Mouse (Mus musculus) midbrain, embryonic 13.5 days (tissue): ENCODE data around the gene Hoxc10. TPM values are rescaled to one million over a fixed set of nuclear protein-coding genes. Genes with fewer than 3 reads are reported as not detected.

Experiments
- ATAC-seq: fragments of 200-750 bp; cut with Nextera tagmentation; 2 replicates; pipeline ENCODE4 v1.8.0; 2017; ENCODE audit warnings: mild to moderate bottlenecking, moderate TSS enrichment, moderate library complexity
- H3K27ac ChIP-seq: fragments of 300-500 bp; sonication (generic); 2 replicates; pipeline ENCODE4 v1.5.1; 2015; ENCODE audit warnings: inconsistent platforms, mild to moderate bottlenecking, moderate library complexity
- H3K27me3 ChIP-seq: fragments of 300-500 bp; sonication (generic); 2 replicates; pipeline ENCODE4 v1.6.1; 2015; ENCODE audit warnings: mild to moderate bottlenecking, inconsistent platforms
- H3K36me3 ChIP-seq: fragments of 300-500 bp; sonication (generic); 2 replicates; pipeline ENCODE4 v1.6.1; 2015; ENCODE audit warnings: mild to moderate bottlenecking, inconsistent platforms
- H3K4me1 ChIP-seq: fragments of 300-500 bp; sonication (generic); replicated peaks from 2 replicates; pipeline ENCODE4 v1.6.1; 2015; ENCODE audit warnings: inconsistent platforms
- H3K4me2 ChIP-seq: fragments of 300-500 bp; sonication (generic); replicated peaks from 2 replicates; pipeline ENCODE4 v1.6.1; 2015; ENCODE audit warnings: moderate library complexity, mild to moderate bottlenecking, inconsistent platforms
- H3K4me3 ChIP-seq: fragments of 300-500 bp; sonication (generic); replicated peaks from 2 replicates; pipeline ENCODE4 v1.5.1; 2015; ENCODE audit warnings: mild to moderate bottlenecking, inconsistent platforms
- H3K9ac ChIP-seq: fragments of 300-500 bp; sonication (generic); replicated peaks from 2 replicates; pipeline ENCODE4 v1.6.1; 2015; ENCODE audit warnings: mild to moderate bottlenecking, inconsistent platforms
- H3K9me3 ChIP-seq: fragments of 300-500 bp; sonication (generic); 2 replicates; pipeline ENCODE4 v1.6.1; 2016; ENCODE audit warnings: mild to moderate bottlenecking, inconsistent platforms
- WGBS: fragments of 180-500 bp; shearing (Covaris S2); methylation state at CpG from one replicate; pipeline ENCODE4 v1.1.7; 2015; 5-methylcytosine and 5-hydroxymethylcytosine counted together
- polyA plus RNA-seq: library from polyadenylated mRNA; unstranded; fragments of >200 nt; fragmentation: Nextera tagmentation; extraction: Ambion mirVana; gene quantifications from 2 replicates; pipeline ENCODE4 v1.2.1, GENCODE M21; 2015

Hoxc10 gene
- polyA plus RNA-seq, 1 experiment from 2014 or later, result not detected

DNA sequence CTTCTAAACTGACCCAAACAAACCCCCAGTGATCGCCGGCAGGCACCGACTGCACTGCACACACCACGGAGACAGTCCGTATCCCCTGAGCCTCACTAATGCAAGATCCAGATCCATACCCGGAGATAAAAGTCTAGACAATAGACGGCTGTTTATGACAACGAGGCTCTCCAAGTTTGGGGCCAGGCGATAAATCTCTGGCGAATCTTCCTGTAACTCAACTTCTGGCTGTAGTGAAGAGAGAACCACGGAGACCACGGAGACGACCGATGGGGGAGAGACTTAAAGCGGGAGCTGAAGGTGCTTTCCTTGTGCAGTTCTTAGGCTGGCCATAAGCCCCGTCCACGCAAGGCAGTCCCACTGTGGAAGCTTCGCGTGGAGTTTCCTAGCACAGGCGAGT is 16.9 kb upstream of the Hoxc10 start:
- H3K9me3 ChIP-seq, result no peaks in the 10 kb centered on the region
- H3K27me3 ChIP-seq, result peaks cover 100% of the 10 kb centered on the region
- no peak for ATAC-seq
- no peak overlapping the region for H3K27ac ChIP-seq
- no peak overlapping the region for H3K4me2 ChIP-seq
- no peaks in the 10 kb centered on the region for H3K36me3 ChIP-seq
- no peak overlapping the region for H3K4me3 ChIP-seq
- H3K9ac ChIP-seq, result no peak overlapping the region
- 2% methylated on average over 20 of the region's 20 CpGs for WGBS
- H3K4me1 ChIP-seq, result no peaks in the 10 kb centered on the region

DNA sequence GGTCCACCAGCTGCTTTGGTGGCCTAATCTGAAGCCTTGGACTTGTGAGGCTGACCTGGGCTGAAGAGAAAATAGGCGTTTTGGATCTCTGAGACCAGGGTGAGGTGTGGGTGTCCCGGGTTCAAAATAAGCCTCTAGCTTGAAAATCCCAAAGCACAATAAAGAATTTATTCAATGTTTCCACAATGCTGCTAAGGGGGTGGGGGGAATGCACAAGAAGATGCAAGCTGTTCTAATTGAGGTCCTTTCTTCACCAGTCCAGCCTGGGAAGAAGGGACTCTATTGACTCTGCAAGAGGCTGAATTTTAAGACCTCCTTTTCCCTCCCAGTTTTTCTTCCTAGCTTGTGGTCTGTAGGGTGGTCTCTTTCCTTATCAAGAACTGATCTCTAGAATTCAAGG is 15.7 kb upstream of the Hoxc10 start:
- no peaks in the 10 kb centered on the region for H3K36me3 ChIP-seq
- ATAC-seq, result no peak
- H3K9me3 ChIP-seq, result no peaks in the 10 kb centered on the region
- H3K4me1 ChIP-seq, result no peaks in the 10 kb centered on the region
- H3K9ac ChIP-seq, result no peak overlapping the region
- H3K27ac ChIP-seq, result no peak overlapping the region
- peaks cover 100% of the 10 kb centered on the region for H3K27me3 ChIP-seq
- H3K4me3 ChIP-seq, result no peak overlapping the region
- no peak overlapping the region for H3K4me2 ChIP-seq
- 12% methylated on average over 2 of the region's 2 CpGs for WGBS

DNA sequence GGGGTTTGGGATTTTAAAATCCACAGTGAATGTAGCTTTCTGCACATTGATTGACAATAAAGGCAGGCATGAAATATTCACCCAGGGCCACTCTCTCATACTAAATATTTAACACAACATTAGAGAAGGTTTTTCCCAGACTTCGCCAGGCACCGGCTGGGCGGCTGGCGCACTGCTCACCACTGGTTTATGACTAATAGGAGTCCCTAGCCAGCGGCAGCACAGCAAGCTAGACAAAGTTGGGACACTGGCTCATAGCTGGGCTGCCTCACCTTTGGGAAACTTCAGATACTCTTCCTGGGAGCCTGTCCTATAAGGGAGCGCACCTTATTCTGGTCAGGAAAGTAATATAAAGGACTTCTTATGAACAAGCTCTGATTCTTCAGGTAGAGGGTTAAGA is 13.0 kb upstream of the Hoxc10 start:
- no peak overlapping the region for H3K9ac ChIP-seq
- WGBS, result 3% methylated on average over 6 of the region's 6 CpGs
- peaks cover 100% of the 10 kb centered on the region for H3K27me3 ChIP-seq
- no peak overlapping the region for H3K4me2 ChIP-seq
- H3K9me3 ChIP-seq, result no peaks in the 10 kb centered on the region
- no peak overlapping the region for H3K4me3 ChIP-seq
- no peaks in the 10 kb centered on the region for H3K4me1 ChIP-seq
- no peak overlapping the region for H3K27ac ChIP-seq
- no peak for ATAC-seq
- no peaks in the 10 kb centered on the region for H3K36me3 ChIP-seq

DNA sequence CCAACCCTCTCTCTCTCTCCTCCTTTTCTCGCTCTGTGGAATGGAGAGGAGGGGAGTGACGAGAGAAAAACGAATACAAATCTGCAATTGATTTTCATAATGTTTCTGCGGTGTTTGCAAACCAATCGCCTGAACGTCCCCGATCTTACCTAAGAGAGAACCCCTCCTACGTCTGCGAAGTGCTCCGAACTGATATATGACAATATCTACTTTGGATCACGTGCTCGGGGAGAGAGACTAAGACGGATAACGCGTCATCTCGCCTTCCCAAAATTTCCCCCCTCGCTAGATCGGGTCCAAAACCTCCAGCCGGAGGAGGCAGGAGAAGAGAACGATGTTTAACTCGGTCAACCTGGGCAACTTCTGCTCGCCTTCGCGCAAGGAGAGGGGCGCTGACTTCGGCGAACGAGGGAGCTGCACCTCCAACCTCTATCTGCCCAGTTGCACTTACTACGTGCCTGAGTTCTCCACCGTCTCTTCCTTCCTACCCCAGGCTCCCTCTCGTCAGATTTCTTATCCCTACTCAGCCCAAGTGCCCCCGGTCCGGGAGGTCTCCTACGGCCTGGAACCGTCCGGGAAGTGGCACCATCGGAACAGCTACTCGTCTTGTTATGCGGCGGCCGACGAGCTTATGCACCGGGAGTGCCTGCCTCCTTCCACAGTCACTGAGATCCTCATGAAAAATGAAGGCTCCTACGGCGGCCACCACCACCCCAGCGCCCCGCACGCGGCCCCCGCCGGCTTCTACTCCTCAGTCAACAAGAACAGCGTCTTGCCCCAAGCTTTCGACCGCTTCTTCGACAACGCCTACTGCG is 12.2 kb upstream of the Hoxc10 start, which contains the start of gene Hoxc11:
TSS of gene Hoxc11 (plus strand) at position 236 of the 815 bp plus-strand sequence.
- H3K27me3 ChIP-seq, result peaks cover 99% of the 10 kb centered on the region
- H3K27ac ChIP-seq, result no peak within 1 kb of the TSS
- no peak within 1 kb of the TSS for H3K4me3 ChIP-seq
- WGBS, result under 1% methylated on average over 56 of the region's 57 CpGs
- H3K9ac ChIP-seq, result no peak within 1 kb of the TSS
- H3K4me1 ChIP-seq, result no peaks in the 10 kb centered on the region
- H3K9me3 ChIP-seq, result no peaks in the 10 kb centered on the region
- ATAC-seq, result no peak
- H3K4me2 ChIP-seq, result no peak within 1 kb of the TSS
- no peaks in the 10 kb centered on the region for H3K36me3 ChIP-seq

DNA sequence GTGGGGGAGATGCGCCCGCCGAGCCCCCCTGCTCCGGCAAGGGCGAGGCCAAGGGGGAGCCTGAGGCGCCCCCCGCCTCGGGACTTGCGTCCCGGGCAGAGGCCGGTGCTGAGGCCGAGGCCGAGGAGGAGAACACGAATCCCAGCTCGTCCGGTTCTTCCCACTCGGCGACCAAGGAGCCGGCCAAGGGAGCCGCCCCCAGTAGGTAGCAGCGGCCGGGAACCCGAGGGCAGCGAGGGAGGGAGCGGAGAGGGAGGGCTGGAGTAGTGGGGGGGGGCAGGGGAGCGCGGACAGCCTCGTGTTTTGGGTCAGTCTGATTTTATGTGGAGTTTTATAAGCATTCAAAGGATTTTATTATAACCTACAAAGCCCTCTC is 11.6 kb upstream of the Hoxc10 start:
- no peak overlapping the region for H3K9ac ChIP-seq
- no peaks in the 10 kb centered on the region for H3K4me1 ChIP-seq
- H3K36me3 ChIP-seq, result no peaks in the 10 kb centered on the region
- no peak overlapping the region for H3K4me2 ChIP-seq
- ATAC-seq, result no peak
- peaks cover 99% of the 10 kb centered on the region for H3K27me3 ChIP-seq
- 0% methylated on average over 28 of the region's 28 CpGs for WGBS
- H3K27ac ChIP-seq, result no peak overlapping the region
- H3K4me3 ChIP-seq, result no peak overlapping the region
- H3K9me3 ChIP-seq, result no peaks in the 10 kb centered on the region

DNA sequence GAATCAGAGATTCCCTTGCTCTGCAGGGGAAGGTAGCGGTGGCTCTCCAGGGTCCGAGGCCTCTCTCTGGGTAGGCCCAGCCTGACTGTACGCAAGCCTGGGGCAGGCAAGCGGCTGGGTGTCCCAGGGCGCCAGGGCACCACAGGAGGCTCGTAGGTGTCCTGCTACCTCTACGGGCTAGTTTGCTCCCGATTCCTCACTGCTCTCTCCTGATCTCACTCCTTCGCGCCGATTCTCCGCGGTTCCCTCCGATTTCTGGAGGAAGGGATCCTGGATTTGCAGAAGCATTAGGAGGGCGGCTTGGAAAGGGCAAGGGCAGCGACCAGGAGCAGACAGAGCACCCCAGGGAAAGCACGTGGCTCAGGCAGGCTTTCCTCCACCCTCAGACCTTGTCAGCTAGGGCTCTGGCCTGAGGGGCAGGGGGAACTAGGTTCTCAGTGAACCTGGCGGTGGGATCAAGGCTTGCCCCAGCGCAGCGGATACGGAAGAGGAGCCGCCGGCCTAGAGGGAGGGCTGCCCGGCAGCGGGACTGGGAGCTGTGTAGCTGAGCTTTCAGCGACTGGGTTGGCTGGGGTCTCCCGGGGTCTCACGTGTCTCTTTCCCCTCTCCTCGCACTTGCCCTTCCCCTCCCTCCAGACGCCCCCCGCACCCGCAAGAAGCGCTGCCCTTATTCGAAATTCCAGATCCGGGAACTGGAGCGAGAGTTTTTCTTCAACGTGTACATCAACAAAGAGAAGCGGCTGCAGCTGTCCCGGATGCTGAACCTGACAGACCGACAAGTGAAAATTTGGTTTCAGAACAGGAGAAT is 10.6 kb upstream of the Hoxc10 start:
- H3K27me3 ChIP-seq, result peaks cover 99% of the 10 kb centered on the region
- ATAC-seq, result no peak
- H3K4me1 ChIP-seq, result no peaks in the 10 kb centered on the region
- no peak overlapping the region for H3K4me3 ChIP-seq
- no peaks in the 10 kb centered on the region for H3K36me3 ChIP-seq
- WGBS, result 1% methylated on average over 40 of the region's 40 CpGs
- H3K4me2 ChIP-seq, result no peak overlapping the region
- H3K27ac ChIP-seq, result no peak overlapping the region
- H3K9me3 ChIP-seq, result no peaks in the 10 kb centered on the region
- H3K9ac ChIP-seq, result no peak overlapping the region

DNA sequence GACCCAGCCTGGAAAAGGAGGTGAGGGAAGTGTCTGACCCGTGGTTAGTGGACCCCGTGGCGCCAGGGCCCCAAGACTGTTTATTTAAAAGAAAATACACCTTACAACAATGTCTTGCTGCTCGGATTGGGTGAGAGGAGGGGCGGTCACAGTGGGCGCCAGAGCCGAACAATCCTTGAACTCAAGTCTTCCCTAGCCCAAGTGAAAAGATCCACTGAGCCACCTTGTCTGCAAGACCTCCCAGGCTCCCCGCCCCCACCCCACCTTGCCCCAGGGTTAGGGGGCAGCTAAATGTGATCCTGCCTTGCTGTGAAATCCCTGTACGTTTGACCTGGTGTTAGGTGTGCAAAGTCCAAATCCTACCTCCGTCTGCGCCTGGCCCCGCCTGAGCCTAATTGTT is 9.7 kb upstream of the Hoxc10 start:
- Histone ChIP-seq H3K9me3 (no peaks in the 10 kb centered on the region), H3K27me3 (peaks cover 99% of the 10 kb centered on the region), H3K4me2 (no peak overlapping the region), H3K4me3 (no peak overlapping the region), H3K27ac (no peak overlapping the region), H3K9ac (no peak overlapping the region), H3K4me1 (no peaks in the 10 kb centered on the region), H3K36me3 (no peaks in the 10 kb centered on the region)
- ATAC-seq, result no peak
- 1% methylated on average over 12 of the region's 12 CpGs for WGBS

DNA sequence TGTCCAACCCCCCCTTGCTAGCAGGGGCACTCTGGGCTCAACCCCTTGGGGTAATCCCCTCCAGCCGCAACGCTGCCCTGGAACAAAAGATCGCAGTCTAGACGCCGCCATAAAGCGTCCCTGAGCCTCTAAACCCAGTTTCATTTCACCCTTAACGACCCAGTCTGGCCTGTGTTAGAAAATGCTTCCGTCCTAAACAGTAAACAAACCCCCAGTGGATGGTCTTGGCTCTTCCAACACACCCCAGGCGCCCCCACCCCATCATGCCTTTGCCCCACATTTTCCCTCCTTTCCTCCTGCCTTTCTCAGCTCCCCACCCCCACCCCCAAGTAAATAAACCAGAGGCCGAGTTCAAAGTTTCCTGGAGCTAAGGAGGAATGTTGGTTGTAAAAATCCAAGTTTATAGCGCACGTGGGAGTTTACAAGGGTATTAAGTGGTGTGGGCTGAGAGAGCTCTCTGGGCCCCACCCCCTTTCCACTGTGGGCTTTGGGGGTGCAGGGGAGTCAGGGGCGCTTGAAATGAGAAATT is 6.9 kb upstream of the Hoxc10 start:
- Histone ChIP-seq H3K27me3 (peaks cover 98% of the 10 kb centered on the region), H3K9me3 (no peaks in the 10 kb centered on the region), H3K4me1 (no peaks in the 10 kb centered on the region), H3K27ac (no peak overlapping the region), H3K4me2 (no peak overlapping the region), H3K36me3 (no peaks in the 10 kb centered on the region), H3K4me3 (no peak overlapping the region), H3K9ac (no peak overlapping the region)
- ATAC-seq, result no peak
- 0% methylated on average over 13 of the region's 13 CpGs for WGBS

DNA sequence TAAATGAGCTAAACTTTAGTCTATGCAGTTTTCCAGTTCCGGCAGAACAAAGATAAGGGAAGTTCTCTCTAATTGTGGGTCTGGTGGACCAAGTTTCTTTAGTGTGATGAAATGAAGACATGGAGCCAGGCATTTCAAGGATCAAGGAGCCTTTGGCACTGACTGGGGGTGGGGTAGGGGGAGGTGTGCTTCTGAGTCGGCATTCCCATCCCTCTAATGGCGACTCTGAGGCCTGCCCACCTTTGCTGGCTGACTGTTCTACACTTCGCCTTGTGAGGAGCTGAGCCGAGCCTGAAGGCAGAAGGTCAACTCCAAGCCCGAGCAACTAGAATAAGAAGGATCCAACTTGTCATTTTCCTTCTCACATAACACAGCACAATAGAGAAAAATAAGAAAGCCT is 4.9 kb upstream of the Hoxc10 start:
- Histone ChIP-seq H3K27ac (no peak overlapping the region), H3K4me3 (no peak overlapping the region), H3K9me3 (no peaks in the 10 kb centered on the region), H3K36me3 (no peaks in the 10 kb centered on the region), H3K4me1 (peaks cover 5% of the 10 kb centered on the region), H3K4me2 (no peak overlapping the region), H3K27me3 (peaks cover 98% of the 10 kb centered on the region), H3K9ac (no peak overlapping the region)
- no peak for ATAC-seq
- WGBS, result 4% methylated on average over 6 of the region's 6 CpGs

DNA sequence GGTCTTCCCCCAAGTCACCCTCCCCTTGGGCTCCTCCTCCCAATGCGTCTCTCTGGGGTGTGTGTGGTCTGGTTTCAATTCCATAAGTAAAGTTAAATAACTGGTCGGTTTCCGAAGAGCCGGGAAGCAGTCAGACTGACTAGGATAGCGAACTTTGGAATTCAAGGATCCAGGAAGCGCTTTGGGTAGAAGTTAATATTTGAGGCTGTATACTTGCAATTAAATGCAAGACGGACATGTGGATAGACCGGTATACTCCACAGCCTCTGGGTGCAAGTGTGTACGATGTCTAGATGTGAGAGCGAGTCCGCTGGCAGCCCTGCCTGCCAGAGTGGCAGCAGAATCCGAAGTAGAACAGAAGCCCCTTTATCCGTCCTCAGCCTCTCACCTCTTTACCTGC is 4.1 kb upstream of the Hoxc10 start:
- peaks cover 5% of the 10 kb centered on the region for H3K4me1 ChIP-seq
- no peaks in the 10 kb centered on the region for H3K36me3 ChIP-seq
- no peak overlapping the region for H3K4me3 ChIP-seq
- H3K4me2 ChIP-seq, result no peak overlapping the region
- H3K27ac ChIP-seq, result no peak overlapping the region
- H3K9ac ChIP-seq, result no peak overlapping the region
- WGBS, result 4% methylated on average over 13 of the region's 13 CpGs
- H3K9me3 ChIP-seq, result no peaks in the 10 kb centered on the region
- ATAC-seq, result no peak
- peaks cover 98% of the 10 kb centered on the region for H3K27me3 ChIP-seq

DNA sequence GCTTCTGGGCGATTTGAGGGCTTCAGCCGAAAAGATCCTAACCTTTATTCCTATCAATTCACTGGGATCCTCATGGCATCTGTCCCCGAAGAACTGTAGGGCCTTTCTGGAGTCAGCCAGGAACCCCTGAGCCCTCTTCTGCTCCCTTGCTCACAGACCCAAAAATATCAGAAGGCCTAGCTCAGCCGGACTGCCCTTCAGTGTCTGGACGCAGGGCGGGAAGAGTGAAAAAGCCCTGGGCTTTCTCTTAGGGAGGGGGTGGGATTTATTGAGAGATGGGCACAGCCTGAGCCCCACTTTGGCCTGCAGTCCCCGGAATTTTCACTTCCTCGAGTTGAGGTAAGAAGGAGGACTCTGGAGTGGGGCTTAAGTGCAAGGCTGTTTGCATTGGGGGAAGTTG is 3.3 kb upstream of the Hoxc10 start:
- 4% methylated on average over 8 of the region's 8 CpGs for WGBS
- H3K9ac ChIP-seq, result no peak overlapping the region
- ATAC-seq, result no peak

More for the DNA sequence above, 3.3 kb upstream of the Hoxc10 start:
- Histone ChIP-seq H3K9me3 (no peaks in the 10 kb centered on the region), H3K4me3 (no peak overlapping the region), H3K36me3 (no peaks in the 10 kb centered on the region), H3K27ac (no peak overlapping the region), H3K4me2 (no peak overlapping the region), H3K4me1 (peaks cover 5% of the 10 kb centered on the region), H3K27me3 (peaks cover 97% of the 10 kb centered on the region)
